Mouse (Mus musculus) spleen, embryonic (tissue): ENCODE data around the gene Fat4.

Source experiments
- CTCF ChIA-PET: fragments of 350-600 bp; sonication (Branson Sonifier 250); formaldehyde crosslinking; loops from one replicate; lab custom pipeline; 2022; lab: Charles Lee

Fat4 gene

GRCm38 (mm10) chr3:38967480-38967879 is 80.7 kb downstream of the Fat4 start:
- CTCF ChIA-PET = no interaction called here

- CTCF ChIA-PET = no interaction called here
Observed at GRCm38 (mm10) chr3:38986379-38986778, 99.6 kb downstream of the Fat4 start.

- CTCF ChIA-PET = no interaction called here
Observed at GRCm38 (mm10) chr3:38989181-38989580, 102.4 kb downstream of the Fat4 start.

GRCm38 (mm10) chr3:39000011-39000410 is 113.3 kb downstream of the Fat4 start:
- CTCF ChIA-PET = no interaction called here

- CTCF ChIA-PET = no interaction called here
Observed at GRCm38 (mm10) chr3:39010544-39010943, 123.8 kb downstream of the Fat4 start.

- CTCF ChIA-PET = no interaction called here
Observed at GRCm38 (mm10) chr3:39017633-39018032, 130.9 kb downstream of the Fat4 start.

GRCm38 (mm10) chr3:39036113-39036512 is 149.4 kb downstream of the Fat4 start:
- CTCF ChIA-PET = no interaction called here

GRCm38 (mm10) chr3:39046425-39046824 is 159.7 kb downstream of the Fat4 start:
- CTCF ChIA-PET = no interaction called here

GRCm38 (mm10) chr3:39047621-39048303 is 161.0 kb downstream of the Fat4 start:
- CTCF ChIA-PET = no interaction called here

- CTCF ChIA-PET = no interaction called here
Observed at GRCm38 (mm10) chr3:39048304-39048667, 161.5 kb downstream of the Fat4 start.

GRCm38 (mm10) chr3:39050130-39050529 is 163.4 kb downstream of the Fat4 start:
- CTCF ChIA-PET = no interaction called here

- CTCF ChIA-PET = no interaction called here
Observed at GRCm38 (mm10) chr3:39053072-39053471, 166.3 kb downstream of the Fat4 start.
